Mouse (Mus musculus) forebrain, embryonic 12.5 days (tissue): ENCODE data around the gene Oip5. TPM values are rescaled to one million over a fixed set of nuclear protein-coding genes. Genes with fewer than 3 reads are reported as not detected.
"Not testable (repeated sequence)": the region's sequence is repeated elsewhere in the genome, so short reads cannot be mapped to it uniquely, and the experiment has no call there.

Experiments used
- ATAC-seq: fragments of 200-750 bp; cut with Nextera tagmentation; 2 replicates; pipeline ENCODE4 v1.8.0; 2017; ENCODE audit warnings: moderate TSS enrichment; ENCODE audit not compliant: low FRiP score
- H3K27ac ChIP-seq: fragments of 300-500 bp; sonication (generic); 2 replicates; pipeline ENCODE4 v1.5.1; 2016; ENCODE audit warnings: mild to moderate bottlenecking
- H3K27me3 ChIP-seq: fragments of 300-500 bp; sonication (generic); 2 replicates; pipeline ENCODE4 v1.6.1; 2016; ENCODE audit warnings: mild to moderate bottlenecking
- H3K36me3 ChIP-seq: fragments of 300-500 bp; sonication (generic); replicated peaks from 2 replicates; pipeline ENCODE4 v1.6.1; 2016; ENCODE audit warnings: mild to moderate bottlenecking
- H3K4me1 ChIP-seq: fragments of 300-500 bp; sonication (generic); 2 replicates; pipeline ENCODE4 v1.6.1; 2016
- H3K4me2 ChIP-seq: fragments of 300-500 bp; sonication (generic); 2 replicates; pipeline ENCODE4 v1.6.1; 2016; ENCODE audit warnings: mild to moderate bottlenecking, moderate library complexity
- H3K4me3 ChIP-seq: fragments of 300-500 bp; sonication (generic); replicated peaks from 2 replicates; pipeline ENCODE4 v1.5.1; 2016; ENCODE audit warnings: mild to moderate bottlenecking
- H3K9ac ChIP-seq: fragments of 300-500 bp; sonication (generic); 2 replicates; pipeline ENCODE4 v1.6.1; 2016; ENCODE audit warnings: mild to moderate bottlenecking
- H3K9me3 ChIP-seq: fragments of 300-500 bp; sonication (generic); 2 replicates; pipeline ENCODE4 v1.6.1; 2016
- WGBS: fragments of 180-500 bp; shearing (Covaris S2); methylation state at CpG from one replicate; pipeline ENCODE4 v1.1.7; 2016; 5-methylcytosine and 5-hydroxymethylcytosine counted together
- polyA plus RNA-seq: library from polyadenylated mRNA; unstranded; fragments of >200 nt; fragmentation: Nextera tagmentation; extraction: Ambion mirVana; gene quantifications from 2 replicates; pipeline ENCODE4 v1.2.1, GENCODE M21; 2016

Oip5 gene
- polyA plus RNA-seq, result 35.1 and 35.6 TPM in 2 replicates

- H3K27ac ChIP-seq, result peak within 1 kb of the TSS; percentile 75
- H3K4me2 ChIP-seq, result peak within 1 kb of the TSS; percentile 86
- peaks cover 6% of the 10 kb centered on the region for H3K36me3 ChIP-seq
- peak within 1 kb of the TSS; percentile 76 for H3K4me3 ChIP-seq
- H3K27me3 ChIP-seq, result no peaks in the 10 kb centered on the region
- WGBS, result under 1% methylated on average over 55 of the region's 55 CpGs
- H3K4me1 ChIP-seq, result peaks cover 32% of the 10 kb centered on the region
- H3K9ac ChIP-seq, result peak within 1 kb of the TSS; percentile 68
- ATAC-seq, result peak; percentile 100
- no peaks in the 10 kb centered on the region for H3K9me3 ChIP-seq
These were observed at the start of gene Oip5, which contains the start of gene Nusap1 for GRCm38 (mm10) chr2:119618199-119618982. Oip5 (minus strand) TSS chr2:119618469. Nusap1 (plus strand) TSS chr2:119618298.

DNA sequence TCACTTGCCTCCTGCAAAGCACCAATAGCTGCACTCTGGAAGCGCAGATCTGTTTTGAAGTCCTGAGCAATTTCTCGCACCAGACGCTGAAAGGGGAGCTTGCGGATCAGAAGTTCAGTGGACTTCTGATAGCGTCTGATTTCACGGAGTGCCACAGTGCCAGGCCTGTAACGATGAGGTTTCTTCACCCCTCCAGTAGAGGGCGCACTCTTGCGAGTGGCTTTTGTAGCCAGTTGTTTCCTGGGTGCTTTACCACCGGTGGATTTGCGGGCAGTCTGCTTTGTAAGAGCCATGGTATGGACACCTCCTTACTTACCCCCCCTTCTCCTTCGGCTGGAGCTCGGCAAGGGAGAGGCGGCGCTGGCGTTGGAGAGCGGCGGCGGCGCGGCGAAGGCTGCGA is 47.5 kb upstream of the Oip5 start:
- H3K36me3 ChIP-seq, H3K4me3 ChIP-seq, H3K27ac ChIP-seq, H3K4me1 ChIP-seq, H3K9me3 ChIP-seq, ATAC-seq, H3K4me2 ChIP-seq, H3K9ac ChIP-seq: not testable (repeated sequence)
- WGBS, result 72% methylated on average over 20 of the region's 23 CpGs
- peaks cover 18% of the 10 kb centered on the region for H3K27me3 ChIP-seq

DNA sequence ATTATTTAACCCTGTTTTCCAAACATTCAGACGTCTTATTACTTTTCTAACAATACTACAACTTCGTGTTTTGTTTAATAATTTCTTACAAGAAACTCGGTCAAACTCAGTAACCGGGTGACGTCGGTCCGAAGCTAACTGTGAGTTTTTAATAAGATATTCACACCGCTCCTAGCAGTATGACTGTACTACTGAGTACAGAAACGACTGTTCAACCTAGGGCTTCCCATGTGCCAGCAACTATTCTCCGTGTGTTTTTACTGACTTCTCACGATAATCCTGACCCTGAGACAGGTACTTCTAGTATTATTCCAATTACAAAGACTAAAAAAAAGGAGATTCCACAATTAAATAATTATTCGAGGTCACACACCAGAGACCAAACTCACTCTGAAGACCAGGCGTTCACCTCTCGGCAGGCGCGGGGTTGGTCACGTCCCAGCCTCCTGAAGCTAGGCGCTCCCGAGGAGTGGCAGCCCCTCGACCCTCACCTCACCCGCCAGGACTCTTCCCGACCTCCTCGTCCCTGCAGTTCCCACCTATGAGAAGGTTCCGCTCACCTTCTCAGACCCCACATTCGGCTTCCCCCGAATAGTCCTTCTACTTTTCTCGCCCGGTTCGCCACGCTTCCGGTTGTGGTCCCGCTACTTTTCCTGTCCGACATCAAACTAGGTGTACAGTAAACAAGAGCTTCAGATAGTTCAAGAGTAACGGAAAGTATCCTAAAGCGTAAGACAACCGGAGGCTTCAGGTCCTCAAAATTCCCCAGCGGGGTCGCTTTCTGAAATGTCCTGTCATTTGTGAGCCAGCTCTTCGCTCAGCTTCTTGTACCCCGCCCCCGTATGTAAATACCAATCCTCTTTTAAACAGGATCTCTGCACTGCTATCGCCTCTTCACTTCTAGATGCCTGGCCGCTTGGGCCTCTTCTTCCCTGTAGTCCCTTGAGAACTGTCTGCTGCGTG is 44.2 kb upstream of the Oip5 start, which contains the start of gene Ndufaf1:
Gene Ndufaf1, minus strand, starts transcription at position 608 of the 963 bp plus-strand sequence.
- WGBS, result 2% methylated on average over 44 of the region's 44 CpGs
- Histone ChIP-seq H3K4me3 (peak within 1 kb of the TSS; percentile 61), H3K27ac (no peak within 1 kb of the TSS)

GRCm38 (mm10) chr2:119644254-119644653 is 26.0 kb upstream of the Oip5 start:
- H3K4me2 ChIP-seq, result no peak overlapping the region
- 90% methylated on average over 5 of the region's 5 CpGs for WGBS

More for the DNA sequence above, 44.2 kb upstream of the Oip5 start, which contains the start of gene Ndufaf1:
- ATAC-seq, result peak; percentile 81
- Histone ChIP-seq H3K9ac (peak within 1 kb of the TSS; percentile 63), H3K4me1 (peaks cover 8% of the 10 kb centered on the region), H3K27me3 (peaks cover 14% of the 10 kb centered on the region; the same call in 1 of the 2 replicates), H3K36me3 (peaks cover 8% of the 10 kb centered on the region), H3K4me2 (peak within 1 kb of the TSS; percentile 62), H3K9me3 (no peaks in the 10 kb centered on the region)

DNA sequence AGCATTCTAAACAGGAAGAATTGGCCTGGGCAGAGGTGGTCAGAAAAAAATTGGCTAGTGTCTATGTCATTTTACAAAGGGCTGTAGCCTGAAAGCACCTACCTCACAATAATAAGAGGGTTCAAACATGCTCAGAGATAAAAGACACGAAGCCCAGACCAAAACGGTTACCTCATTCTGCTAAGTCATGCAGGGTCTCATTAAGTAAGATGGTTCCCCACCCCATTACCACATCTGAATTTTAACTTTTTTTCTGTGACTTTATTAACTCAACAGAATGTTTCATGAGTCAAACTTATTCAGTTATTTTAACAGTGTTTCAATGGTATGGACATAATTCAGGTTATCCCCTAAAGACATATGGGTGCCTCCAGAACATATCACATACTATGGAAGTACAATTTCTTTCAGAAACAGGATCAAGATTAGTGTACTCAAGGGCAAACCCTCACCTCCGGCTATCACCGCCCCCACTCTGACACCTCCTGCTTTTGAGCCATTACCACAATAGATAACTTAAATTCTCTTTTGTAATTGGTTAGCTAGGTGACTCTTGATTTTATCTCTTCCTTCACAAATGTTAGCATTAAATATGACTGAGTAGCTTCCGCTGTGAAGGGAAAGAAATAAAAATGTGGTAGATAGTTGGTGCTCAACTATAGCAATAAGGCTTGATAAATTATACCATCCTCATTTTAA is 23.1 kb upstream of the Oip5 start:
- WGBS, result 92% methylated on average over 5 of the region's 5 CpGs
- no peaks in the 10 kb centered on the region for H3K27me3 ChIP-seq
- H3K9ac ChIP-seq, result no peak overlapping the region
- ATAC-seq, result no peak
- H3K4me3 ChIP-seq, result no peak overlapping the region
- H3K36me3 ChIP-seq, result peaks cover 93% of the 10 kb centered on the region
- no peaks in the 10 kb centered on the region for H3K9me3 ChIP-seq
- H3K27ac ChIP-seq, result no peak overlapping the region
- H3K4me2 ChIP-seq, result no peak overlapping the region
- H3K4me1 ChIP-seq, result no peaks in the 10 kb centered on the region

More at GRCm38 (mm10) chr2:119644254-119644653, 26.0 kb upstream of the Oip5 start:
- ATAC-seq, result no peak
- no peak overlapping the region for H3K27ac ChIP-seq
- H3K4me3 ChIP-seq, result no peak overlapping the region
- peaks cover 94% of the 10 kb centered on the region for H3K36me3 ChIP-seq
- no peaks in the 10 kb centered on the region for H3K4me1 ChIP-seq
- no peaks in the 10 kb centered on the region for H3K27me3 ChIP-seq
- H3K9ac ChIP-seq, result no peak overlapping the region
- H3K9me3 ChIP-seq, result no peaks in the 10 kb centered on the region

DNA sequence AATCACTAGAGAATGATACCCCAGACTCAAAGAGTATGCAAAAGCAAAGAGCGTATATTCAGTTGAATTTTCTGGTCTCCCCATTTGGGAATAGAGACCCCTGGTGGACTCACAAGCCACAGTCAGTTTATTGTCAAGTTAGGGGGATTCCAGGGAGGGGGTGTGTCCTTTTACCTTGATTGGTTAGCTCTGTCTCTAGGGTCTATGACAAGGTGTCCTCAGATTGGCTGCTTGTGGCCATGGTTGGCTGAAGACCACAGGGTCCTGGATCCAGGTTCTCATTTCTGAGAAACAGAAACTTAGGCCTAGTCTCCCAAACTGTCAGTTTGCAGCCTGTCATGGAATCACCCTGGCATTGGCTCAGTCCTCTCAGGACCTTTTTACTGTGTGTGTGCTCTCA is 18.5 kb upstream of the Oip5 start:
- 84% methylated on average over 1 of the region's 1 CpGs for WGBS
- Histone ChIP-seq H3K4me2 (no peak overlapping the region), H3K4me1 (no peaks in the 10 kb centered on the region), H3K36me3 (peaks cover 81% of the 10 kb centered on the region), H3K27ac (no peak overlapping the region), H3K27me3 (no peaks in the 10 kb centered on the region), H3K9me3 (no peaks in the 10 kb centered on the region), H3K9ac (no peak overlapping the region), H3K4me3 (no peak overlapping the region)
- no peak for ATAC-seq

GRCm38 (mm10) chr2:119621302-119621701 is 3.0 kb upstream of the Oip5 start:
- 94% methylated on average over 2 of the region's 2 CpGs for WGBS
- Histone ChIP-seq H3K4me3 (peak overlapping the region; percentile 19), H3K4me1 (peaks cover 32% of the 10 kb centered on the region)

DNA sequence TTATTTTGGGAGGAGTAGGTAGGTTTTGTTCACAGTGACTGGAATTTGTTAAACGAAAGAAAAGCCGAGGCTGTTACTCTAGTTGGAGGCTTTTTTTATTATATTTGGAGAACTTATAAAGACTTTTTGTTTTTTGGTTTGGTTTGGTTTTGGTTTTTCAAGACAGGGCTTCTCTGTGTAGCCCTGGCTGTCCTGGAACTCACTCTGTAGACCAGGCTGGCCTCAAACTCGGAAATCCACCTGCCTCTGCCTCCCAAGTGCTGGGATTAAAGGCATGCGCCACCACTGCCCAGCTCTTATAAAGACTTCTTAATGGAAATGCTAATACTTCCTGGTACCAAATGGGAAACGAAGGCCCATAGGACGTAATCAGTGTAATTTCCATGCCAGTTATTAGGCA is 733 bp upstream of the Oip5 start:
- peak overlapping the region; percentile 76 for H3K4me3 ChIP-seq
- peak overlapping the region; percentile 65 for H3K4me2 ChIP-seq
- not testable (repeated sequence) for H3K36me3 ChIP-seq, H3K9me3 ChIP-seq, ATAC-seq, H3K27me3 ChIP-seq
- peak overlapping the region; percentile 75; the same call in 1 of the 2 replicates for H3K27ac ChIP-seq
- H3K4me1 ChIP-seq, result peaks cover 32% of the 10 kb centered on the region
- peak overlapping the region; percentile 67 for H3K9ac ChIP-seq
- WGBS, result 13% methylated on average over 6 of the region's 6 CpGs

More at GRCm38 (mm10) chr2:119621302-119621701, 3.0 kb upstream of the Oip5 start:
- Histone ChIP-seq H3K27me3 (no peaks in the 10 kb centered on the region), H3K9ac (0 out of 2 replicates have a peak overlapping the region, but pooled peaks have one; percentile 18), H3K4me2 (peak overlapping the region; percentile 35), H3K36me3 (peaks cover 29% of the 10 kb centered on the region), H3K9me3 (no peaks in the 10 kb centered on the region), H3K27ac (no peak overlapping the region)
- no peak for ATAC-seq

DNA sequence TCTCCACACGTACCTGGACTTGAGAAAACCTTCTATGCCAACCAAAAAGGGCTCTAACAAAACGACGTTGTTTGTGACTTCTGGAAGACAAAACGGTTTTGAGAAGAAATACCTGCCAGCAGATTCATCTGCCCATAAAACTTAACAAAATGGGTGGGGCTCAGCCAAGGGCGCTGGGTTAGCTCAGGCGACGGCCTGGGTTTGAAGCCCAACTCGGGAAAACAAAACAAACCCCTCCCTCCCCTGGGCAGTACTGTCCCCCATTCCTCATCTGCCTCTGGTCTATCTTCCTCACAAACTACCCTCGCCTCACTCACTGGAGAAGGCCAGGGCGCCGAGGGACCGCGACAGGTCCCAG is 449 bp downstream of the Oip5 start:
- no peak for ATAC-seq
- Histone ChIP-seq H3K9me3 (no peaks in the 10 kb centered on the region), H3K4me1 (peaks cover 32% of the 10 kb centered on the region), H3K4me2 (peak overlapping the region; percentile 86), H3K9ac (peak overlapping the region; percentile 68), H3K27me3 (no peaks in the 10 kb centered on the region), H3K27ac (peak overlapping the region; percentile 48; the same call in 1 of the 2 replicates), H3K4me3 (peak overlapping the region; percentile 76), H3K36me3 (peaks cover 3% of the 10 kb centered on the region; the same call in 1 of the 2 replicates)
- under 1% methylated on average over 13 of the region's 13 CpGs for WGBS

DNA sequence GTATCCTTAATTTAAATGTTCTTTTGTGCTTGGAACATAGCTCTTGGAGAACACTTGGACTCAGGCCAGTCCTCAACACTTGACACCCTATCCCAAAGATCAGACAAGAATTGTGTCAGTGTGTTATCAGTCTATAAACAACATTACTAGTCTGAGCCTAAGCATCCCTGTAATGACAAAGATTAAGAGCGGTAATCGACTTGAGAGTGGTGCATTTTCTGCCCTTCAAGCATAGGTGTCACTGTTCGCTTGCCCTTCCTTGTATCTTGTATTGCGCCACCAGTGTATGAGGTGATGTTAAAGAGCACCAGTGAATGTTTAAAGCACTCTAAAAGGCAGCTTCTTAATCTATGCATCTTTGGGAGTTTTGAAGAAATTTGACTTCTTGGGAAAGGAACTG is 11.2 kb downstream of the Oip5 start:
- peaks cover 65% of the 10 kb centered on the region for H3K36me3 ChIP-seq
- H3K4me2 ChIP-seq, result no peak overlapping the region
- no peak for ATAC-seq
- no peak overlapping the region for H3K4me3 ChIP-seq
- no peaks in the 10 kb centered on the region for H3K27me3 ChIP-seq
- 96% methylated on average over 4 of the region's 4 CpGs for WGBS
- no peak overlapping the region for H3K9ac ChIP-seq
- H3K9me3 ChIP-seq, result no peaks in the 10 kb centered on the region
- no peak overlapping the region for H3K27ac ChIP-seq
- no peaks in the 10 kb centered on the region for H3K4me1 ChIP-seq

DNA sequence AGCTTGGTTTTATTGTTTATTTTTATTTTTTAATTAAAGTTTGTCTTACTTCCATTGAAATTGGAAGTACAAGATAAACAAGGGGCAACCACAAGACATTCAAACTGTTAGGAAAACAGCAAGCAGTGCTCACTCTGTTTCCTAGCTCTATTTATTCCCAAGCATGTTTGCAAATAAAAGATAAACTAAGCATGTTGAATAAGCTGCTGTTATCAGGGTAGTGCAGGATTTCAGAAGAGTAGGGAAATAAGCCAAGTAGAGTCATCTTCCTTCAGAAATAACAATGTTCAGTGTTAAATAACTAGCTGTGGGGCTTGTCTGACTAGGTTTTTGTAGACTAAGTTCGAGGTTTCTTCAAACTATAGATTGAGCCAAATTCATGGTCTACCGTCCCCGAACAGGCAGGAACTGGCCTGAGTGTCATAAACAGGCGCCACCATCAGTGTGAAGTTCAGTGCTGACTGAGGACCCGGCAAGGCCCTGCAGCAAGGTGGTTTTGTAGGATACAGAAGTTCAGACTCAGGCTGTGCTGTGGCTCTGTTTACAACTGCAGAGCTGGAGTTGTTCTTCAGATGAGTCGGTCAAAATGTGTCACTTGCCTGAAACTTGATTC is 12.8 kb downstream of the Oip5 start:
- ATAC-seq, result no peak
- H3K4me1 ChIP-seq, result 0 out of 2 replicates have a peak, but pooled peaks cover 4% of the 10 kb centered on the region
- H3K4me2 ChIP-seq, result no peak overlapping the region
- 93% methylated on average over 6 of the region's 6 CpGs for WGBS
- no peak overlapping the region for H3K9ac ChIP-seq
- no peaks in the 10 kb centered on the region for H3K27me3 ChIP-seq
- no peaks in the 10 kb centered on the region for H3K9me3 ChIP-seq
- H3K4me3 ChIP-seq, result no peak overlapping the region
- H3K27ac ChIP-seq, result no peak overlapping the region
- H3K36me3 ChIP-seq, result peaks cover 71% of the 10 kb centered on the region
